Comparison of ENCODE assay signal across 18 mouse cellular contexts in genomic region chr10:95107532-95108251, GRCm38 (mm10).
A peak's percentile ranks its signal among the peaks of the same experiment; 100 is the strongest.
DNase-seq lines count a peak whose midpoint lies in the region; ATAC-seq lines count a peak whose summit lies in the region.
"Had no signal": no experiment of that assay in that cellular context is flagged by ENCODE, and none has a peak within 500 bp of the region (broad histone marks: within the 10 kb centered on the region; RNA-seq: fewer than 3 reads in every experiment).

No protein-coding gene starts in this region.

- peak; percentile 59 for DNase-seq in embryonic facial prominence, embryonic 14.5 days (ENCODE audit: low spot score)
- DNase-seq in forelimb bud, embryonic 11.5 days (ENCODE audit: low read depth, low spot score), result peak; percentile 43
- DNase-seq in retina, postnatal 1 day, result peak; percentile 48
- no peak for DNase-seq in right cerebral cortex, postnatal 4 days
- DNase-seq in right cerebral cortex, postnatal 36 days (ENCODE audit: low spot score in 2 of 2), result no peak
- DNase-seq: adrenal gland, adult 8-10 months; cerebellum, adult 9-10 months; gastrocnemius, adult 2 months; heart, adult 18-20 months; kidney, adult 2 months; kidney, postnatal 36 days; layer of hippocampus, postnatal 36 days; lung, adult 2 months; thymus, adult 2 months had no signal

- 0 out of 2 replicates have a peak overlapping the region, but pooled peaks have one; percentile 2 for H3K27ac ChIP-seq in neural tube, embryonic 13.5 days (replicated peaks)
- no peak overlapping the region; the same call in 1 of the 2 replicates for H3K27ac ChIP-seq in neural tube, embryonic 15.5 days (replicated peaks)
- H3K27ac ChIP-seq in embryonic facial prominence, embryonic 14.5 days (replicated peaks; ENCODE audit: low read depth, low read length), result peak overlapping the region; percentile 49; the same call in 1 of the 2 replicates
- H3K27ac ChIP-seq: gastrocnemius, adult 2 months had no signal

- H3K9ac ChIP-seq in neural tube, embryonic 13.5 days, result no peak overlapping the region
- H3K9ac ChIP-seq in neural tube, embryonic 15.5 days (replicated peaks), result no peak overlapping the region
- H3K9ac ChIP-seq in embryonic facial prominence, embryonic 14.5 days (ENCODE audit: low read depth, low read length), result no peak overlapping the region

- 37% methylated on average over 3 of the region's 3 CpGs for WGBS in neural tube, embryonic 13.5 days
- WGBS in neural tube, embryonic 15.5 days, result 28% methylated on average over 3 of the region's 3 CpGs
- WGBS in embryonic facial prominence, embryonic 14.5 days, result 29% methylated on average over 3 of the region's 3 CpGs

- ATAC-seq in neural tube, embryonic 13.5 days (ENCODE audit: low read depth), result no peak
- no peak for ATAC-seq in neural tube, embryonic 15.5 days (ENCODE audit: low FRiP score)
- ATAC-seq in embryonic facial prominence, embryonic 14.5 days (ENCODE audit: low read depth), result peak; percentile 54
- ATAC-seq: CD4-positive, CD25-positive, alpha-beta regulatory T cell, adult 4 months; hindbrain, embryonic 16.5 days had no signal

- H3K9me3 ChIP-seq in neural tube, embryonic 13.5 days, result no peaks in the 10 kb centered on the region; the same call in 1 of the 2 replicates
- H3K9me3 ChIP-seq in neural tube, embryonic 15.5 days (replicated peaks), result no peaks in the 10 kb centered on the region
- no peaks in the 10 kb centered on the region for H3K9me3 ChIP-seq in embryonic facial prominence, embryonic 14.5 days (ENCODE audit: control insufficient read depth, low read length)

- peaks cover 10% of the 10 kb centered on the region for H3K4me1 ChIP-seq in neural tube, embryonic 13.5 days (replicated peaks)
- peaks cover 11% of the 10 kb centered on the region; the same call in 1 of the 2 replicates for H3K4me1 ChIP-seq in neural tube, embryonic 15.5 days
- peaks cover 6% of the 10 kb centered on the region; the same call in 1 of the 2 replicates for H3K4me1 ChIP-seq in embryonic facial prominence, embryonic 14.5 days (ENCODE audit: control insufficient read depth, insufficient read depth, low read length)

- no peak overlapping the region for H3K4me3 ChIP-seq in neural tube, embryonic 13.5 days
- H3K4me3 ChIP-seq in neural tube, embryonic 15.5 days (replicated peaks), result no peak overlapping the region
- no peak overlapping the region for H3K4me3 ChIP-seq in embryonic facial prominence, embryonic 14.5 days (ENCODE audit: low read depth, low read length)
- H3K4me3 ChIP-seq: gastrocnemius, adult 2 months had no signal

- no peak overlapping the region for H3K4me2 ChIP-seq in neural tube, embryonic 13.5 days
- no peak overlapping the region for H3K4me2 ChIP-seq in neural tube, embryonic 15.5 days
- H3K4me2 ChIP-seq in embryonic facial prominence, embryonic 14.5 days (ENCODE audit: low read depth, low read length), result no peak overlapping the region

- H3K27me3 ChIP-seq in neural tube, embryonic 13.5 days, result no peaks in the 10 kb centered on the region
- H3K27me3 ChIP-seq in neural tube, embryonic 15.5 days (replicated peaks), result no peaks in the 10 kb centered on the region
- no peaks in the 10 kb centered on the region for H3K27me3 ChIP-seq in embryonic facial prominence, embryonic 14.5 days (replicated peaks; ENCODE audit: control insufficient read depth, insufficient read depth, low read length)

- no peaks in the 10 kb centered on the region for H3K36me3 ChIP-seq in neural tube, embryonic 13.5 days
- H3K36me3 ChIP-seq in neural tube, embryonic 15.5 days, result no peaks in the 10 kb centered on the region
- no peaks in the 10 kb centered on the region for H3K36me3 ChIP-seq in embryonic facial prominence, embryonic 14.5 days (ENCODE audit: control insufficient read depth, insufficient read depth, low read length)

Comparison
In these comparisons a context has a peak if more than half of its experiments do, and no peak if none do; other contexts are left out.
1. DNase-seq: peak in embryonic facial prominence, embryonic 14.5 days (single experiment), forelimb bud, embryonic 11.5 days (single experiment) and retina, postnatal 1 day (single experiment); none in right cerebral cortex, postnatal 4 days (single experiment) and right cerebral cortex, postnatal 36 days (0 of 2).